Mouse (Mus musculus): ENCODE measurements around the gene Eif4e1b.

The Eif4e1b gene

GRCm38 (mm10) chr13:54759496-54759895 is 24.3 kb upstream of the Eif4e1b start:
- WGBS: 19% methylated on average over 7 of the region's 7 CpGs

GRCm38 (mm10) chr13:54760164-54760795 is 23.5 kb upstream of the Eif4e1b start:
- WGBS: 33% methylated on average over 8 of the region's 8 CpGs

GRCm38 (mm10) chr13:54760906-54761305 is 22.9 kb upstream of the Eif4e1b start:
- whole genome bisulfite sequencing: 46% methylated on average over 7 of the region's 7 CpGs

- WGBS: 5% methylated on average over 44 of the region's 44 CpGs
These were observed 18.3 kb upstream of the Eif4e1b start for GRCm38 (mm10) chr13:54765281-54766191.

- WGBS: under 1% methylated on average over 35 of the region's 35 CpGs
These were observed 17.5 kb upstream of the Eif4e1b start, which contains the start of gene Sncb for GRCm38 (mm10) chr13:54766192-54766768. TSS of gene Sncb (minus strand) at chr13:54766595.

GRCm38 (mm10) chr13:54767012-54767411 is 16.8 kb upstream of the Eif4e1b start:
- WGBS: 72% methylated on average over 4 of the region's 4 CpGs

GRCm38 (mm10) chr13:54780592-54780991 is 3.2 kb upstream of the Eif4e1b start:
- WGBS: 55% methylated on average over 3 of the region's 3 CpGs

- WGBS: 60% methylated on average over 3 of the region's 3 CpGs
These were observed 2.7 kb upstream of the Eif4e1b start for GRCm38 (mm10) chr13:54781086-54781485.

GRCm38 (mm10) chr13:54783235-54783634 is 563 bp upstream of the Eif4e1b start:
- 75% methylated on average over 2 of the region's 2 CpGs for WGBS

GRCm38 (mm10) chr13:54787591-54787990 is 3.8 kb downstream of the Eif4e1b start:
- 28% methylated on average over 2 of the region's 2 CpGs for WGBS

- WGBS: 2% methylated on average over 46 of the region's 49 CpGs
These were observed 5.2 kb downstream of the Eif4e1b start, which contains the start of gene Tspan17 for GRCm38 (mm10) chr13:54788740-54789560. TSS of gene Tspan17 (plus strand) at chr13:54789377.

- WGBS: 1% methylated on average over 37 of the region's 38 CpGs
These were observed 6.0 kb downstream of the Eif4e1b start for GRCm38 (mm10) chr13:54789561-54790397.

GRCm38 (mm10) chr13:54792259-54793230 is 8.7 kb downstream of the Eif4e1b start:
- WGBS: 42% methylated on average over 21 of the region's 21 CpGs

- 68% methylated on average over 16 of the region's 16 CpGs for WGBS
These were observed 10.3 kb downstream of the Eif4e1b start for GRCm38 (mm10) chr13:54794002-54794577.

GRCm38 (mm10) chr13:54794843-54795242 is 11.0 kb downstream of the Eif4e1b start:
- 66% methylated on average over 5 of the region's 5 CpGs for WGBS

GRCm38 (mm10) chr13:54797356-54797755 is 13.6 kb downstream of the Eif4e1b start:
- WGBS: 37% methylated on average over 4 of the region's 4 CpGs

- WGBS: 44% methylated on average over 16 of the region's 16 CpGs
These were observed 14.3 kb downstream of the Eif4e1b start for GRCm38 (mm10) chr13:54797861-54798643.

GRCm38 (mm10) chr13:54798740-54799139 is 14.9 kb downstream of the Eif4e1b start:
- 54% methylated on average over 10 of the region's 10 CpGs for WGBS
